Mouse (Mus musculus) skeletal muscle tissue, adult 2 months (tissue): ENCODE measurements around the gene St6galnac3.

Experiments used
- DNase-seq: peaks from one replicate; pipeline ENCODE4 v3.0.0-alpha.2; 2012; ENCODE audit warnings: low read depth, low spot score

St6galnac3 gene

GRCm38 (mm10) chr3:153690553-153690952 is 34.4 kb downstream of the St6galnac3 start:
- no peak for DNase-seq

- peak; percentile 10 for DNase-seq
Measured at GRCm38 (mm10) chr3:153689793-153690291, 35.1 kb downstream of the St6galnac3 start.

- DNase-seq = no peak
Measured at GRCm38 (mm10) chr3:153687896-153688295, 37.1 kb downstream of the St6galnac3 start.

GRCm38 (mm10) chr3:153684909-153685308 is 40.1 kb downstream of the St6galnac3 start:
- DNase-seq = no peak

GRCm38 (mm10) chr3:153682303-153682702 is 42.7 kb downstream of the St6galnac3 start:
- no peak for DNase-seq

- no peak for DNase-seq
Measured at GRCm38 (mm10) chr3:153681720-153682119, 43.3 kb downstream of the St6galnac3 start.

- no peak for DNase-seq
Measured at GRCm38 (mm10) chr3:153675832-153676231, 49.1 kb downstream of the St6galnac3 start.

GRCm38 (mm10) chr3:153675073-153675472 is 49.9 kb downstream of the St6galnac3 start:
- DNase-seq = no peak

- no peak for DNase-seq
Measured at GRCm38 (mm10) chr3:153674359-153674758, 50.6 kb downstream of the St6galnac3 start.

GRCm38 (mm10) chr3:153673451-153673850 is 51.5 kb downstream of the St6galnac3 start:
- no peak for DNase-seq

- no peak for DNase-seq
Measured at GRCm38 (mm10) chr3:153670953-153671674, 53.9 kb downstream of the St6galnac3 start.

GRCm38 (mm10) chr3:153669737-153670435 is 55.1 kb downstream of the St6galnac3 start:
- DNase-seq = no peak

- DNase-seq = no peak
Measured at GRCm38 (mm10) chr3:153669329-153669728, 55.6 kb downstream of the St6galnac3 start.

GRCm38 (mm10) chr3:153668447-153669290 is 56.3 kb downstream of the St6galnac3 start:
- DNase-seq = no peak

- no peak for DNase-seq
Measured at GRCm38 (mm10) chr3:153664696-153665095, 60.3 kb downstream of the St6galnac3 start.

- no peak for DNase-seq
Measured at GRCm38 (mm10) chr3:153663841-153664427, 61.0 kb downstream of the St6galnac3 start.

GRCm38 (mm10) chr3:153662796-153663195 is 62.2 kb downstream of the St6galnac3 start:
- no peak for DNase-seq

GRCm38 (mm10) chr3:153661927-153662326 is 63.0 kb downstream of the St6galnac3 start:
- DNase-seq = no peak

GRCm38 (mm10) chr3:153659575-153660168 is 65.3 kb downstream of the St6galnac3 start:
- no peak for DNase-seq

- DNase-seq = no peak
Measured at GRCm38 (mm10) chr3:153658051-153658777, 66.8 kb downstream of the St6galnac3 start.
